Mouse (Mus musculus) heart, embryonic 13.5 days (tissue): ENCODE measurements around the gene Arrb1. TPM values are rescaled to one million over a fixed set of nuclear protein-coding genes. Genes with fewer than 3 reads are reported as not detected.

Experiments
- ATAC-seq: fragments of 200-750 bp; cut with Nextera tagmentation; 2 replicates; pipeline ENCODE4 v1.8.0; 2017; ENCODE audit warnings: moderate TSS enrichment; ENCODE audit not compliant: insufficient number of reproducible peaks, low FRiP score, low TSS enrichment; ENCODE audit errors: extremely low read depth
- H3K27ac ChIP-seq: fragments of 300-500 bp; sonication (generic); replicated peaks from 2 replicates; pipeline ENCODE4 v1.5.1; 2015; ENCODE audit warnings: moderate library complexity, mild to moderate bottlenecking, inconsistent platforms
- H3K27me3 ChIP-seq: fragments of 300-500 bp; sonication (generic); replicated peaks from 2 replicates; pipeline ENCODE4 v1.6.1; 2015; ENCODE audit warnings: mild to moderate bottlenecking, inconsistent platforms
- H3K36me3 ChIP-seq: fragments of 300-500 bp; sonication (generic); 2 replicates; pipeline ENCODE4 v1.6.1; 2015; ENCODE audit warnings: mild to moderate bottlenecking, inconsistent platforms
- H3K4me1 ChIP-seq: fragments of 300-500 bp; sonication (generic); 2 replicates; pipeline ENCODE4 v1.6.1; 2015; ENCODE audit warnings: inconsistent platforms
- H3K4me2 ChIP-seq: fragments of 300-500 bp; sonication (generic); 2 replicates; pipeline ENCODE4 v1.6.1; 2015; ENCODE audit warnings: inconsistent platforms, mild to moderate bottlenecking, moderate library complexity
- H3K4me3 ChIP-seq: fragments of 300-500 bp; sonication (generic); 2 replicates; pipeline ENCODE4 v1.5.1; 2015; ENCODE audit warnings: moderate library complexity, mild to moderate bottlenecking, inconsistent platforms
- H3K9ac ChIP-seq: fragments of 300-500 bp; sonication (generic); 2 replicates; pipeline ENCODE4 v1.6.1; 2015; ENCODE audit warnings: inconsistent platforms, mild to moderate bottlenecking, moderate library complexity
- H3K9me3 ChIP-seq: fragments of 300-500 bp; sonication (generic); 2 replicates; pipeline ENCODE4 v1.6.1; 2016; ENCODE audit warnings: inconsistent platforms
- WGBS: fragments of 180-500 bp; shearing (Covaris S2); methylation state at CpG from one replicate; pipeline ENCODE4 v1.1.7; 2015; ENCODE audit warnings: mixed read lengths; 5-methylcytosine and 5-hydroxymethylcytosine counted together
- polyA plus RNA-seq: library from polyadenylated mRNA; unstranded; fragments of >200 nt; fragmentation: Nextera tagmentation; extraction: Ambion mirVana; gene quantifications from 2 replicates; pipeline ENCODE4 v1.2.1, GENCODE M21; 2015

Gene Arrb1
- polyA plus RNA-seq, 1 experiment from 2014 or later = 6.8 TPM

DNA sequence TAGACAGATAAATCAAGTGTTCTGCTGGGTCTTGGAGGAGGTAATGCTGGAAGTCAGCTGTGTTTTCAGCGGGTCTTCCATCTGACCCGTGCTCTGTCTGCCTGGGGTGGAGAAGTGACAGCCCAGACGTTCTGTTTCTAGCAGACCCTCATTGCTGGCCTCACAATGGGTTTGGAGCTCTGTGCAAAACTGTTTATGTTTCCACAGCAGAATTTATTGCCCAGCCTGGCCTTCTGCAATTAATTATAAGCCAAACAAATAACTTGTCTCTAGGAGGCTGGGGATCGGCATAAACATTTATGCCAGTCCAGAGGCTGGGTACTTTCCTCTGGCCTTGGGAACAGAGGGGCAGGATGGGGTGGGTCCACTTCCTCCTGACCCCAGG lies 18.6 kb downstream of the Arrb1 start:
- no peaks in the 10 kb centered on the region for H3K27me3 ChIP-seq
- peak overlapping the region; percentile 42; the same call in 1 of the 2 replicates for H3K9ac ChIP-seq
- WGBS = 34% methylated on average over 4 of the region's 4 CpGs
- peak overlapping the region; percentile 68 for H3K27ac ChIP-seq
- H3K4me2 ChIP-seq = peak overlapping the region; percentile 10
- H3K36me3 ChIP-seq = peaks cover 14% of the 10 kb centered on the region
- peaks cover 28% of the 10 kb centered on the region for H3K4me1 ChIP-seq
- no peaks in the 10 kb centered on the region for H3K9me3 ChIP-seq
- H3K4me3 ChIP-seq = no peak overlapping the region
- no peak for ATAC-seq

DNA sequence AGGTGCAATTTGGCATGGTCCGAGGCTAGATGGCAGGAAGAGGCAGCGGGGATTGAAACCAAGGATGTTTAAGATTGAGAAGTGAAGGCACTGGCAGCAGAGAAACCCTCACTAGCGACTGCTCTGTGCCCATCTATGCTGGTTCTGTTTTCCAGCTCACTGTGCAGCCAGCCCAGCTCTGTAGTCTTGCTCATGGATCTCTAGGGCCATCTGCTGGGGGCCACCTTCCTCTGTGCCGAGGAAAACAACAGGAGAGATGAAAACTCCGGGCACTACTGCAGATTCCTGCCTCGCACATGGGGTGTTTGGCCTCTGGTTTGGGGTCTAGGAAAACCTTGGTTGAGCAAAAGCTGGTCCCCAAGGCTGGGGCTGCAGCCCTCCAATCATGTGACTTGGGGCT lies 20.6 kb downstream of the Arrb1 start:
- no peak overlapping the region; the same call in 1 of the 2 replicates for H3K9ac ChIP-seq
- no peaks in the 10 kb centered on the region for H3K27me3 ChIP-seq
- no peaks in the 10 kb centered on the region for H3K9me3 ChIP-seq
- peaks cover 37% of the 10 kb centered on the region for H3K4me1 ChIP-seq
- H3K36me3 ChIP-seq = peaks cover 6% of the 10 kb centered on the region; the same call in 1 of the 2 replicates
- H3K4me2 ChIP-seq = no peak overlapping the region
- ATAC-seq = 0 out of 2 replicates have a peak, but pooled peaks have one; percentile 30
- whole genome bisulfite sequencing = 28% methylated on average over 6 of the region's 6 CpGs
- H3K27ac ChIP-seq = no peak overlapping the region
- no peak overlapping the region for H3K4me3 ChIP-seq

DNA sequence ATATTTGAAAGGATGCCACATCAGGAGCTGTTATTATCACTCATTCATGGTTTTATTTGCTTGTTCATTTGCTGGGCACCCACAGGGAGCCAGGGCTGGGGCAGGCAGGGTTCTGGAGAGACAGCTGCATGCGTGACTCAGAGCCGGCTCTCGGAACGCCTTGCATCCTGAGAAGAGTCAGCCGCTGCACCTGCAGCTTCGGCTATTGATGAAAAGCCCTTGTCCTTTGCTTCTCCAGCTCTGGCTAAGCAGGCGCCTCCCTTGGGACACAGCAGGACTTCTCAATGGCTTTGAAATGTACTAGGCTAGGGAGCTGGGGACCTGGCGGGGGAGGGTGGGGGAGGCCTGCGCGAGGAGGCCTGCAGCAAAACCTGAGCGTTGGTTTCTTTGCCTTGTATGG lies 23.8 kb downstream of the Arrb1 start:
- Histone ChIP-seq H3K27ac (no peak overlapping the region), H3K4me3 (no peak overlapping the region), H3K4me1 (peaks cover 43% of the 10 kb centered on the region), H3K9me3 (no peaks in the 10 kb centered on the region), H3K9ac (no peak overlapping the region), H3K36me3 (no peaks in the 10 kb centered on the region), H3K27me3 (no peaks in the 10 kb centered on the region), H3K4me2 (no peak overlapping the region)
- 33% methylated on average over 11 of the region's 11 CpGs for WGBS
- no peak for ATAC-seq

DNA sequence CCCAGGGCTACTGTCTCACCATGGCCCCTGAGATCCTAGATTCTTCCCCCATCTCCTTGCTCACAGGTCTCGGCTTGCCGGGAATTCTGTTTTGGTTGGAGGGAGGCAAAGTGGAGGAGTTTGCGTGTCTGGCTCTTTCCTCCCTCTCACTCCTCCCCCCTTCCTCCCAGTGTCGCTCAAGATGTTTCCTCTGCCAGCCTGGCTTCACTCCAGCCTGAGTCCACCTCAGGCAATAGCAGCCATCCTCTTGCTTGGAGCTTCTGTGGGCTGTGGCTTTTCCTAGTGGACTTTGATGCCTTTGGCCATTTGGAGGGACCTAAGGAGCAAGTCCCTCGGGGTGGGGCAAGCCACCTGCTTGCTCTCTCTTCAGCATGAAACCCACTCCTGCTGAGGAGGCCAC lies 27.2 kb downstream of the Arrb1 start:
- Histone ChIP-seq H3K4me3 (no peak overlapping the region), H3K9me3 (no peaks in the 10 kb centered on the region), H3K27me3 (no peaks in the 10 kb centered on the region), H3K36me3 (0 out of 2 replicates have a peak, but pooled peaks cover 1% of the 10 kb centered on the region), H3K4me2 (no peak overlapping the region; the same call in 1 of the 2 replicates), H3K4me1 (peaks cover 58% of the 10 kb centered on the region), H3K27ac (peak overlapping the region; percentile 50), H3K9ac (no peak overlapping the region)
- 31% methylated on average over 5 of the region's 5 CpGs for WGBS
- no peak for ATAC-seq

DNA sequence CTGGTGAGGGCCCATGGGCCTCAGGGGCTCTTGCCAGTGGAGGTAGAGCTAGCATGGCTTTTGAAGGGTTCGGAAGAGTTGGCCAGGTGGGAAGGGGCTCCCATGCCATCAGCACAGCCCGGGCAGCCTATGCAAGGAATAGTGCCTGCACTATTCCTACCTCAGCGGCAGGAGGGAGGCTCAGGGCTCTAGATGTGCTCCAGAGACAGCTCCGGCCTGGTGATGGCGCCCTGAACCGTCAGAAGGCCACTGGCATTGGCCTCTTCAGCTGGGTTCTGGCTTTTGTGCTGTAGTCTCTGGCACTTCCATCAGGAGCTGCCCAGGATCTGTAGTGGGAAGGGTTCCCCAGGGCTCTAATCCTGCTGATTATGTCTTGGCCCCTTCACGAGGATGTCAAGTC lies 28.0 kb downstream of the Arrb1 start:
- Histone ChIP-seq H3K36me3 (0 out of 2 replicates have a peak, but pooled peaks cover 3% of the 10 kb centered on the region), H3K9me3 (no peaks in the 10 kb centered on the region), H3K27me3 (no peaks in the 10 kb centered on the region), H3K9ac (0 out of 2 replicates have a peak overlapping the region, but pooled peaks have one; percentile 37), H3K4me1 (peaks cover 58% of the 10 kb centered on the region), H3K4me2 (no peak overlapping the region), H3K27ac (no peak overlapping the region), H3K4me3 (no peak overlapping the region)
- 63% methylated on average over 7 of the region's 7 CpGs for WGBS
- no peak for ATAC-seq

DNA sequence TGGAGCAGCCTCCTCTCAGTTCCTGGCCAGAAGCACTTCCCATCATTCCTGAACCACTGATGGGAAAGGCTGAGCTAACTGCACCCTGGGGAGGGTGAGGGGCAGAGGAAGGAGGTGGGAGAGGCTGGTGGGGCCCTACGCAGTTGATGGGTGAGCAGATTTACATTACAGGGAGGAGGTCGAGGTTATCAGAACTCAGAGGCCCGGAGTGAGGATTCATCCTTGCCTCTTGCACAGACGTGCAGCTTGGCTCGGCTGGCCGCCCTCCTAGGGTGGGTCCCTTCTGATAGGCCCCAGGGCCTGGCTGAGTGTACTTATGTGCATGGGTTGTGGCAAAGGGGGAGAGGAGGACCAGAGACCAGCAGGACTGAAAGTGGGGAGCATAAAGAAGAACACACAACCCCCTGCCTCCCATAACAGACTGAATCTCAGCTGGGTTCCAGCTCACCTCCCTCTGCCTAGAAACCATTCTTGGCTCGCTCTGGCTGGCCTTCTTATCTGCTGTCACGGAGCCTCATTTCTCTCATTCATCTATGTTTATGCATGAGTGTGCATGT lies 30.1 kb downstream of the Arrb1 start:
- H3K9ac ChIP-seq = peak overlapping the region; percentile 48
- ATAC-seq = no peak
- no peaks in the 10 kb centered on the region for H3K9me3 ChIP-seq
- no peak overlapping the region for H3K4me2 ChIP-seq
- no peak overlapping the region for H3K4me3 ChIP-seq
- H3K4me1 ChIP-seq = peaks cover 59% of the 10 kb centered on the region
- H3K27ac ChIP-seq = peak overlapping the region; percentile 49
- 18% methylated on average over 8 of the region's 8 CpGs for WGBS
- 0 out of 2 replicates have a peak, but pooled peaks cover 3% of the 10 kb centered on the region for H3K36me3 ChIP-seq
- no peaks in the 10 kb centered on the region for H3K27me3 ChIP-seq

DNA sequence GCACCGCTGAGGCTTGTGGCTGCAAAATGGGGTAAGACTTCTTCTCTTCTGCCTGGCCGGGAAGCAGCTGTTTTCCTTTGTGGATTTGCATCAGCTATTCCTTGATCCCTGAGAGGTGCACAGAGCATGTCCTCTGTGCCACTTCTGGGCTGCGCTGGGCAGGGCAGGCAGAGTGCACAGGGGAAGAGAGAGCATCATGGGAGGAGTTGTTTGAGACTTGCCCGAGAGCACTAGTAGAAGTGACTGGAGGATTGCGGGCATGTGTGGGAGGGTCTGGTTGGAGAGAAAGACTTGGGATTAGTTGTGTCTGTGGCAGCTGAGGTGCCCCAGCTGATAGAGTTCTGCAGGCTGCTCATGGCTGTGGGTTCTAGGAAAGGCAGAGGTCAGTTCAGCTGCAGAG lies 35.4 kb downstream of the Arrb1 start:
- ATAC-seq = no peak
- Histone ChIP-seq H3K9ac (peak overlapping the region; percentile 65), H3K4me1 (peaks cover 31% of the 10 kb centered on the region), H3K27ac (peak overlapping the region; percentile 71), H3K4me3 (peak overlapping the region; percentile 22), H3K27me3 (no peaks in the 10 kb centered on the region), H3K36me3 (0 out of 2 replicates have a peak, but pooled peaks cover 8% of the 10 kb centered on the region), H3K9me3 (no peaks in the 10 kb centered on the region), H3K4me2 (peak overlapping the region; percentile 43)
- 48% methylated on average over 5 of the region's 5 CpGs for WGBS

DNA sequence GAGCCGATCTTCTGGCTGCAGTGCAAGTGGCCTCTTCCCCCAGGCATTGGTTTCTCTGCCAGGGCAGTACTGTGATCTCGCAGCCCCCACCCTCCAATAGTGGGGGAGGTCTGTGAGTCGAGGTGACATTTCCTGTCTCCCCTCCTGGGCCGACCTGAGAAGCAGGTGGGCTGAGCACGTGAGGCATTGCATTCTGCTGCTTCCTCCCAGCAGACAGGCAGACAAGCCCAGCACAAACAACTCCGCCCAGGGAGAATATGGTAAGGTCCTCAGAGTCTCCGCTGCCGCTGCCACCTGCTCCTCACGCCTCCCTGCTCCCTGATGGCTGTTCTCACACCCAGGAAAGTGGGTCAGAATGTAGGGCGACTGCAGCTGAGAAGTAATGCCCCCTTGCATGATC lies 37.7 kb downstream of the Arrb1 start:
- Histone ChIP-seq H3K9me3 (no peaks in the 10 kb centered on the region), H3K27me3 (no peaks in the 10 kb centered on the region), H3K4me2 (no peak overlapping the region), H3K4me3 (no peak overlapping the region), H3K4me1 (peaks cover 25% of the 10 kb centered on the region), H3K9ac (no peak overlapping the region), H3K36me3 (0 out of 2 replicates have a peak, but pooled peaks cover 5% of the 10 kb centered on the region), H3K27ac (no peak overlapping the region)
- WGBS = 36% methylated on average over 10 of the region's 10 CpGs
- no peak for ATAC-seq

DNA sequence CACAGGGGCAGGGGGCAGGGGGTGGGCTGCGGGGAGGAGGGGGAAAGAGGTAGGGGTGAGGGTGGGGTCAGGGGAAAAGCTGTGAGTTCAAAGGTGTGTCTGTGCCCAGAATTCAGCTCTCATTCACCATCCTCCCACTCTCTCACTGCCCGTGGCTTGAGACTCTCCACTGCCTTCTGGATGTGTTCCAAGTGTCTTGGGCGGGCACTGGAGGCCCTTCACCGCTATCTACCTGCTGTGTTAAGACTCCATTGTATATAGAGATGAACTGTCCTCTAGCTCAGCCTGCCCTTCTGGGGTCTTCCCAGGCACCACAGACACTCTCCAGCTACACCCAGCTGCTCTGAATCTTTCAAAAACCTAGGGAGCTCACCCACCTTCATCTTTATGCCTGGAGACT lies 38.1 kb downstream of the Arrb1 start:
- 54% methylated on average over 4 of the region's 4 CpGs for WGBS
- Histone ChIP-seq H3K9me3 (no peaks in the 10 kb centered on the region), H3K4me2 (no peak overlapping the region), H3K4me3 (no peak overlapping the region), H3K27ac (no peak overlapping the region), H3K4me1 (peaks cover 25% of the 10 kb centered on the region), H3K36me3 (0 out of 2 replicates have a peak, but pooled peaks cover 5% of the 10 kb centered on the region), H3K9ac (no peak overlapping the region), H3K27me3 (no peaks in the 10 kb centered on the region; the same call in 1 of the 2 replicates)
- no peak for ATAC-seq

DNA sequence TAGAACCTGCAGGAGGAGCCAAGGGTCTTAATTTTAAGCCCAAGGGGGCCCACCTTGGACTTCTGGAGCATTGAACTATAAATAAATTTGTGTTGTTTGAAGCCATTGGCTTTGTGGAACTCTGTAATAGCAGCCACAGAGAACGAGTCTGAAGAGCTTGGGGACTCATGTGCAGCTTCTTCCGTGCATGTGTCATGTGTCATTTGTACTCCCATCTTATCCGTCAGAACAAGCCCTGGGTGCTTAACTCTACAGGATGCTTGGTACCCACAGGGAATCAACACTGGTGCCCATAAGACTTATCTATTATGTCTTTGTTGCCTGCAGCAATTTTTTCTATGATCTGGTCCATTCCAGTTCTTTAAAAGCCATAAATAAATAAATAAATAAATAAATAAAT lies 43.0 kb downstream of the Arrb1 start:
- no peak for ATAC-seq
- Histone ChIP-seq H3K4me1 (peaks cover 29% of the 10 kb centered on the region), H3K36me3 (0 out of 2 replicates have a peak, but pooled peaks cover under 1% of the 10 kb centered on the region), H3K27ac (no peak overlapping the region), H3K4me3 (no peak overlapping the region), H3K9me3 (no peaks in the 10 kb centered on the region), H3K27me3 (peaks cover 13% of the 10 kb centered on the region), H3K9ac (no peak overlapping the region), H3K4me2 (no peak overlapping the region)
- WGBS = 77% methylated on average over 3 of the region's 3 CpGs

DNA sequence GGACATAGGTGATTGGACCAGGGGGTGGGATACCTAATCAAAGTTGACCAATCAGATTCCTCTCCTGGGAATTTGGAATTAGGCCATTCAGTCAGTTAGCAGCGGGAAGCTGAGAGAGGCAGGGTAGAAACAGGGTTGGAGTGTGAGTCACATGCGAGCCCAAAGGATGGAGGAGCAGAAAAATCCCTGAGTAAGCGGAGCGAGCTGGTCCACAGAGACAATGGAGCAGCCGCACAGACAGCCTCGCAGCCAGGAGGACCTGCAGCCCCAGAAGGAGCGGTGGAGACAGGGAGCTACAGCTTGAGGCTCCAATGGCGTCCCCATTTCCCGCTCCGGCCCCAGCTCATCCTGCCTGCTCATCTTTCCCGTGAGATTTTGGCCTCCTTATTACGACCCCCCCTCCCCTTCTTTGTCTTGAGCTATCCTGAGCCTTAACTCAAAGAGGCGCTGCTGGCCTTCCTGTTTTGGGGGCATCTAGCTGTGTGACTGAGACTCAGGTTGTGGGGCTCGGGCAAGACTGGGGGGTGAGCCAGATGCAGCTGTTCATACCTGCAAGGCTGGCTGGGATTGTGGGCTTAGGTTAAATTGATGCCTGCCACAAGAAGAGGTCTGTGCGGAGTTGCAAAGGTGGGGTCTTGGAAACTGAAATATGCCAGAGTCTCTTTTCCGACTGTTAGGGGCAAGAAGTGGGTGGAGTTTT lies 44.4 kb downstream of the Arrb1 start:
- ATAC-seq = no peak
- Histone ChIP-seq H3K9ac (0 out of 2 replicates have a peak overlapping the region, but pooled peaks have one; percentile 13), H3K36me3 (peaks cover 6% of the 10 kb centered on the region), H3K4me1 (peaks cover 27% of the 10 kb centered on the region), H3K9me3 (no peaks in the 10 kb centered on the region), H3K4me2 (peak overlapping the region; percentile 27), H3K27ac (0 out of 2 replicates have a peak overlapping the region, but pooled peaks have one; percentile 32), H3K27me3 (peaks cover 13% of the 10 kb centered on the region), H3K4me3 (no peak overlapping the region)
- 14% methylated on average over 16 of the region's 16 CpGs for WGBS
